Mouse (Mus musculus) ES-Bruce4 (cell line): Measurements from ENCODE around the gene Tulp2.

Experiments used
- CTCF ChIP-seq: IDR thresholded peaks from one replicate; pipeline ENCODE4 v1.8.1; 2011; ENCODE audit warnings: low read depth, low read length
- EP300 ChIP-seq: IDR thresholded peaks from 2 replicates; pipeline ENCODE4 v1.6.1; 2011; ENCODE audit warnings: low read depth, low read length; ENCODE audit not compliant: insufficient read depth
- POLR2A ChIP-seq: IDR thresholded peaks from one replicate; pipeline ENCODE4 v1.8.1; 2011; ENCODE audit warnings: low read length; ENCODE audit not compliant: insufficient read depth

GRCm38 (mm10) chr7:45522194-45522752 lies 40.6 kb downstream of the Tulp2 start:
- TF ChIP-seq CTCF (no peak), POLR2A (no peak), EP300 (no peak)
